In genomic region chr5:3480637-3481395, GRCm38 (mm10) we compare ENCODE assay signal across 20 mouse cellular contexts.
A peak's percentile ranks its signal among the peaks of the same experiment; 100 is the strongest.
DNase-seq lines count a peak whose midpoint lies in the region; ATAC-seq and TF ChIP-seq lines count a peak whose summit lies in the region.
"Had no signal": no experiment of that assay in that cellular context is flagged by ENCODE, and none has a peak within 500 bp of the region (broad histone marks: within the 10 kb centered on the region; RNA-seq: fewer than 3 reads in every experiment).

No protein-coding gene starts in this region.

- no peak overlapping the region for H3K4me3 ChIP-seq in forebrain, embryonic 15.5 days
- H3K4me3 ChIP-seq in forebrain, embryonic 11.5 days (ENCODE audit: low read depth, low read length), result no peak overlapping the region
- H3K4me3 ChIP-seq in layer of hippocampus, adult 2 months, result no peak overlapping the region
- no peak overlapping the region for H3K4me3 ChIP-seq in forebrain, postnatal 0 days (ENCODE audit: low read depth, low read length)
- H3K4me3 ChIP-seq: embryonic facial prominence, embryonic 12.5 days; heart, adult 2 months; heart, embryonic 12.5 days; hindbrain, embryonic 15.5 days had no signal

- H3K4me2 ChIP-seq in forebrain, embryonic 15.5 days (replicated peaks), result no peak overlapping the region
- no peak overlapping the region for H3K4me2 ChIP-seq in forebrain, embryonic 11.5 days (ENCODE audit: low read depth, low read length, severe bottlenecking)
- no peak overlapping the region for H3K4me2 ChIP-seq in forebrain, postnatal 0 days (ENCODE audit: low read depth)
- H3K4me2 ChIP-seq: embryonic facial prominence, embryonic 12.5 days; heart, embryonic 12.5 days; hindbrain, embryonic 15.5 days had no signal

- no peaks in the 10 kb centered on the region for H3K27me3 ChIP-seq in forebrain, embryonic 15.5 days
- H3K27me3 ChIP-seq in forebrain, embryonic 11.5 days (ENCODE audit: control insufficient read depth, insufficient read depth, low read length), result no peaks in the 10 kb centered on the region
- no peaks in the 10 kb centered on the region for H3K27me3 ChIP-seq in forebrain, postnatal 0 days (ENCODE audit: insufficient read depth, low read length)
- H3K27me3 ChIP-seq: CH12.LX; embryonic facial prominence, embryonic 12.5 days; heart, embryonic 12.5 days; hindbrain, embryonic 15.5 days had no signal

- no peak for DNase-seq in forebrain, embryonic 11.5 days (ENCODE audit: low spot score)
- no peak for DNase-seq in layer of hippocampus, adult 2 months (ENCODE audit: low spot score in 2 of 2)
- DNase-seq in layer of hippocampus, postnatal 14 days (ENCODE audit: low spot score in 2 of 2), result no peak
- peak; percentile 43 for DNase-seq in brain, adult 2 months (ENCODE audit: low read depth, low spot score)
- peak; percentile 21 for DNase-seq in forebrain, postnatal 0 days
- DNase-seq in kidney, adult 18-20 months, result no peak
- DNase-seq: adrenal gland, adult 8-10 months; adrenal gland, postnatal 36 days; cerebellum, adult 11-12 months; cerebellum, adult 9-10 months; cerebellum, postnatal 25 days; gastrocnemius, postnatal 36 days; heart, adult 2 months; kidney, adult 8-10 months had no signal

- no peaks in the 10 kb centered on the region for H3K36me3 ChIP-seq in forebrain, embryonic 15.5 days
- no peaks in the 10 kb centered on the region for H3K36me3 ChIP-seq in forebrain, embryonic 11.5 days (ENCODE audit: control insufficient read depth, insufficient read depth, low read length)
- no peaks in the 10 kb centered on the region for H3K36me3 ChIP-seq in forebrain, postnatal 0 days (ENCODE audit: insufficient read depth)
- H3K36me3 ChIP-seq: hindbrain, embryonic 15.5 days had no signal

- H3K9me3 ChIP-seq in forebrain, embryonic 15.5 days, result no peaks in the 10 kb centered on the region
- no peaks in the 10 kb centered on the region for H3K9me3 ChIP-seq in forebrain, embryonic 11.5 days (ENCODE audit: control insufficient read depth, low read length)
- no peaks in the 10 kb centered on the region for H3K9me3 ChIP-seq in forebrain, postnatal 0 days (ENCODE audit: low read length)
- H3K9me3 ChIP-seq: heart, embryonic 12.5 days; hindbrain, embryonic 15.5 days had no signal

- no peak overlapping the region for H3K9ac ChIP-seq in forebrain, embryonic 15.5 days (replicated peaks)
- H3K9ac ChIP-seq in forebrain, embryonic 11.5 days (ENCODE audit: low read length), result no peak overlapping the region
- H3K9ac ChIP-seq in forebrain, postnatal 0 days, result no peak overlapping the region
- H3K9ac ChIP-seq: embryonic facial prominence, embryonic 12.5 days; heart, embryonic 12.5 days; hindbrain, embryonic 15.5 days had no signal

- WGBS in forebrain, embryonic 15.5 days, result 89% methylated on average over 9 of the region's 9 CpGs
- WGBS in forebrain, embryonic 11.5 days, result 95% methylated on average over 9 of the region's 9 CpGs
- WGBS in forebrain, postnatal 0 days, result 86% methylated on average over 9 of the region's 9 CpGs

- ATAC-seq in forebrain, embryonic 15.5 days (replicated peaks), result peak; percentile 51; the same call in 1 of the 2 replicates
- ATAC-seq in forebrain, embryonic 11.5 days (replicated peaks; ENCODE audit: low FRiP score), result no peak
- peak; percentile 70 for ATAC-seq in forebrain, postnatal 0 days
- ATAC-seq: intestine, embryonic 16.5 days had no signal

- TF ChIP-seq CTCF in layer of hippocampus, adult 2 months (conservative IDR thresholded peaks at IDR 0.05), result no peak
- TF ChIP-seq CTCF in forebrain, postnatal 0 days (IDR thresholded peaks at IDR 0.05; ENCODE audit: low read depth), result no peak

- H3K4me1 ChIP-seq in forebrain, embryonic 15.5 days, result no peaks in the 10 kb centered on the region
- no peaks in the 10 kb centered on the region for H3K4me1 ChIP-seq in forebrain, embryonic 11.5 days (replicated peaks; ENCODE audit: control insufficient read depth, insufficient read depth, low read length)
- H3K4me1 ChIP-seq in forebrain, postnatal 0 days (ENCODE audit: insufficient read depth), result no peaks in the 10 kb centered on the region
- H3K4me1 ChIP-seq: embryonic facial prominence, embryonic 12.5 days; heart, embryonic 12.5 days; hindbrain, embryonic 15.5 days had no signal

- no peak overlapping the region for H3K27ac ChIP-seq in forebrain, embryonic 15.5 days (replicated peaks)
- no peak overlapping the region for H3K27ac ChIP-seq in forebrain, embryonic 11.5 days (ENCODE audit: low read depth, low read length)
- peak overlapping the region; percentile 55; the same call in 1 of the 2 replicates for H3K27ac ChIP-seq in layer of hippocampus, adult 2 months
- no peak overlapping the region for H3K27ac ChIP-seq in forebrain, postnatal 0 days (ENCODE audit: low read depth, low read length)
- H3K27ac ChIP-seq: embryonic facial prominence, embryonic 12.5 days; heart, adult 2 months; hindbrain, embryonic 15.5 days had no signal

Comparison
In these comparisons a context has a peak if more than half of its experiments do, and no peak if none do; other contexts are left out.
1. DNase-seq: peak in brain, adult 2 months (single experiment) and forebrain, postnatal 0 days (single experiment); none in forebrain, embryonic 11.5 days (single experiment), layer of hippocampus, adult 2 months (0 of 2), layer of hippocampus, postnatal 14 days (0 of 2) and kidney, adult 18-20 months (single experiment).